Mouse (Mus musculus) midbrain, embryonic 16.5 days (tissue): ENCODE results near the gene Foxp3. TPM values are rescaled to one million over a fixed set of nuclear protein-coding genes. Genes with fewer than 3 reads are reported as not detected.

Source experiments
- ATAC-seq: fragments of 200-750 bp; cut with Nextera tagmentation; 2 replicates; pipeline ENCODE4 v1.8.0; 2017; ENCODE audit warnings: moderate TSS enrichment
- H3K27ac ChIP-seq: fragments of 300-500 bp; sonication (generic); 2 replicates; pipeline ENCODE4 v1.5.1; 2014; ENCODE audit warnings: mild to moderate bottlenecking, low read length, mixed read lengths
- H3K27me3 ChIP-seq: fragments of 300-500 bp; sonication (generic); 2 replicates; pipeline ENCODE4 v1.6.1; 2014; ENCODE audit warnings: low read depth, low read length, mixed read lengths; ENCODE audit not compliant: control insufficient read depth, insufficient read depth
- H3K36me3 ChIP-seq: fragments of 300-500 bp; sonication (generic); 2 replicates; pipeline ENCODE4 v1.6.1; 2014; ENCODE audit warnings: mild to moderate bottlenecking, low read length, moderate library complexity, mixed read lengths; ENCODE audit not compliant: control insufficient read depth, insufficient read depth
- H3K4me1 ChIP-seq: fragments of 300-500 bp; sonication (generic); 2 replicates; pipeline ENCODE4 v1.6.1; 2014; ENCODE audit warnings: mild to moderate bottlenecking, low read length, mixed read lengths; ENCODE audit not compliant: control insufficient read depth, insufficient read depth
- H3K4me2 ChIP-seq: fragments of 300-500 bp; sonication (generic); 2 replicates; pipeline ENCODE4 v1.6.1; 2014; ENCODE audit warnings: mild to moderate bottlenecking, low read length, mixed read lengths
- H3K4me3 ChIP-seq: fragments of 300-500 bp; sonication (generic); 2 replicates; pipeline ENCODE4 v1.5.1; 2014; ENCODE audit warnings: low read depth, mild to moderate bottlenecking, low read length, moderate library complexity, mixed read lengths
- H3K9ac ChIP-seq: fragments of 300-500 bp; sonication (generic); 2 replicates; pipeline ENCODE4 v1.6.1; 2014; ENCODE audit warnings: low read depth, low read length, mixed read lengths
- H3K9me3 ChIP-seq: fragments of 300-500 bp; sonication (generic); replicated peaks from 2 replicates; pipeline ENCODE4 v1.6.1; 2014; ENCODE audit warnings: mild to moderate bottlenecking, low read length, mixed read lengths; ENCODE audit not compliant: control insufficient read depth, poor library complexity, severe bottlenecking
- WGBS: fragments of 180-500 bp; shearing (Covaris S2); extraction: QIAGEN DNeasy Blood & Tissue Kit; methylation state at CpG from one replicate; pipeline ENCODE4 v1.1.7; 2014; 5-methylcytosine and 5-hydroxymethylcytosine counted together
- polyA plus RNA-seq: library from polyadenylated mRNA; unstranded; fragments of >200 nt; fragmentation: Nextera tagmentation; extraction: Ambion mirVana; gene quantifications from 2 replicates; pipeline ENCODE4 v1.2.1, GENCODE M21; 2015

Gene Foxp3
- polyA plus RNA-seq, 1 experiment from 2014 or later: not detected

GRCm38 (mm10) chrX:7639536-7640325, 66.3 kb downstream of the Foxp3 start:
- Histone ChIP-seq H3K27ac (peak overlapping the region; percentile 87), H3K27me3 (no peaks in the 10 kb centered on the region), H3K4me2 (peak overlapping the region; percentile 72), H3K4me1 (peaks cover 4% of the 10 kb centered on the region; the same call in 1 of the 2 replicates), H3K4me3 (peak overlapping the region; percentile 49), H3K9ac (peak overlapping the region; percentile 78), H3K9me3 (no peaks in the 10 kb centered on the region; the same call in 1 of the 2 replicates), H3K36me3 (no peaks in the 10 kb centered on the region; the same call in 1 of the 2 replicates)
- 19% methylated on average over 13 of the region's 13 CpGs for WGBS
- ATAC-seq: peak; percentile 22; the same call in 1 of the 2 replicates

- Histone ChIP-seq H3K4me1 (peaks cover 4% of the 10 kb centered on the region; the same call in 1 of the 2 replicates), H3K4me3 (peak overlapping the region; percentile 21), H3K36me3 (no peaks in the 10 kb centered on the region; the same call in 1 of the 2 replicates), H3K27ac (no peak overlapping the region), H3K9me3 (no peaks in the 10 kb centered on the region; the same call in 1 of the 2 replicates), H3K4me2 (peak overlapping the region; percentile 72), H3K27me3 (no peaks in the 10 kb centered on the region), H3K9ac (peak overlapping the region; percentile 31)
- ATAC-seq: no peak
- 50% methylated on average over 11 of the region's 12 CpGs for WGBS
Measured at GRCm38 (mm10) chrX:7640785-7641184, 67.3 kb downstream of the Foxp3 start.

Other genes starting within 250 kb of the Foxp3 start
- gene Usp27x, start 197.8 kb upstream of the Foxp3 start, polyA plus RNA-seq: 2.3 and 2.5 TPM in 2 replicates
- 7.6 and 7.8 TPM in 2 replicates for gene Ppp1r3f, start 639 bp downstream of the Foxp3 start, polyA plus RNA-seq
- gene Ccdc22, start 31.9 kb downstream of the Foxp3 start, polyA plus RNA-seq: 29.8 and 30.9 TPM in 2 replicates
- gene Cacna1f, start 33.4 kb downstream of the Foxp3 start, polyA plus RNA-seq: 0.22 and 0.49 TPM in 2 replicates
- 197 and 246 TPM in 2 replicates for gene Syp, start 64.8 kb downstream of the Foxp3 start, polyA plus RNA-seq
- gene Prickle3, start 83.6 kb downstream of the Foxp3 start, polyA plus RNA-seq: 1.5 and 1.9 TPM in 2 replicates
- 13.9 and 18.3 TPM in 2 replicates for gene Plp2, start 97.7 kb downstream of the Foxp3 start, polyA plus RNA-seq
- 0.10 and 0.13 TPM in 2 replicates for gene Magix, start 107.6 kb downstream of the Foxp3 start, polyA plus RNA-seq
- 49.0 and 49.9 TPM in 2 replicates for gene Gpkow, start 123.5 kb downstream of the Foxp3 start, polyA plus RNA-seq
- gene Wdr45, start 140.7 kb downstream of the Foxp3 start, polyA plus RNA-seq: 29.9 and 30.8 TPM in 2 replicates
- not detected in 2 replicates for gene Gm45208, start 148.6 kb downstream of the Foxp3 start, polyA plus RNA-seq
- gene Praf2, start 154.8 kb downstream of the Foxp3 start, polyA plus RNA-seq: 132 and 139 TPM in 2 replicates
- gene Ccdc120, start 177.3 kb downstream of the Foxp3 start, polyA plus RNA-seq: 71.6 and 76.4 TPM in 2 replicates
- gene Tfe3, start 188.9 kb downstream of the Foxp3 start, polyA plus RNA-seq: 19.0 and 23.3 TPM in 2 replicates
- gene Gripap1, start 216.1 kb downstream of the Foxp3 start, polyA plus RNA-seq: 73.1 and 73.9 TPM in 2 replicates
- 3.3 and 3.8 TPM in 2 replicates for gene Kcnd1, start 248.6 kb downstream of the Foxp3 start, polyA plus RNA-seq